Mouse (Mus musculus): ENCODE measurements around the gene St3gal4.

St3gal4 gene

GRCm38 (mm10) chr9:35105884-35106880, 12.9 kb downstream of the St3gal4 start:
- peak; percentile 40 for DNase-seq (ENCODE audit: low spot score)

GRCm38 (mm10) chr9:35105438-35105837, 13.6 kb downstream of the St3gal4 start:
- peak; percentile 21 for DNase-seq (ENCODE audit: low spot score)

GRCm38 (mm10) chr9:35104711-35105110, 14.4 kb downstream of the St3gal4 start:
- DNase-seq (ENCODE audit: low spot score), result peak; percentile 33

DNA sequence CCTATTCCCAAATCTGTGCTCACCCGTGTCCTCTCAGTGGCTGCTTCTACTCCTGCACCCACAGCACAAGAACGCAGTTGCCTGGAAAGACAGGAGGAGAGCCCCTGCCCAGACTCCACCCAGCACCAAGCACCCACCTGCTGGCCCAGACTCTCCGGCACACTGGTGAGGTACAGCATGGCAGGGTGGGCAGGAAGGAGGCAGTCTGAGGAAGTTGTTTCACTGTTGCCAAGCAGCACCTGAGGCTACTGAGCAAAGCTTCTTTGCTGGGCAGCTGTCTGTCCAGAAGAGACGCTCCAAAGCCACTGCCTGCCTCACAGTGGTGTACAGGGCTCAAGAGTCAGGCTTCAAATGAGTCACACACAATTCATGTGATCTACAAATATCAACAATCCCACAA, 20.3 kb downstream of the St3gal4 start:
- DNase-seq (ENCODE audit: low spot score), result peak; percentile 38

DNA sequence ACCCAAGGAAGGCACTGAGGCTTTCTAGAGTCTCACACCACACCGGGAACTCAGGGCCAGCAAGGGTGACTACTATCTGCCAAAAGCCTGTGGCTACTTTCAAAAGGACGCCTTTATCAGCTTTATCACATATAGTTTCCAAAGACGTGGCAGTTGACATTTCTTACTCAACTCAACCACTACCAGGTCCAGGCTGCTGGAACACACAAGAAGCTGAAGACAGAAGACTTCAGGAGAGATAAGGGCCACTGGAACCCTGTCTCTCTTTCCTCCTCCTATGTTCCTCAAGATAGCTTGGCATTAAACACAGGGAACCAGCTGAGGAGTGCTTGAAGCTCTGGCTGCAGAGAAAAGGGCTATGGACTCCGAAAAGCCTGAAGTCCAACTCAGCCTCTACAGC, 21.2 kb downstream of the St3gal4 start:
- DNase-seq (ENCODE audit: low spot score), result peak; percentile 21

GRCm38 (mm10) chr9:35095726-35096125, 23.3 kb downstream of the St3gal4 start:
- DNase-seq (ENCODE audit: low spot score), result no peak

GRCm38 (mm10) chr9:35093350-35093749, 25.7 kb downstream of the St3gal4 start:
- no peak for DNase-seq (ENCODE audit: low spot score)

DNA sequence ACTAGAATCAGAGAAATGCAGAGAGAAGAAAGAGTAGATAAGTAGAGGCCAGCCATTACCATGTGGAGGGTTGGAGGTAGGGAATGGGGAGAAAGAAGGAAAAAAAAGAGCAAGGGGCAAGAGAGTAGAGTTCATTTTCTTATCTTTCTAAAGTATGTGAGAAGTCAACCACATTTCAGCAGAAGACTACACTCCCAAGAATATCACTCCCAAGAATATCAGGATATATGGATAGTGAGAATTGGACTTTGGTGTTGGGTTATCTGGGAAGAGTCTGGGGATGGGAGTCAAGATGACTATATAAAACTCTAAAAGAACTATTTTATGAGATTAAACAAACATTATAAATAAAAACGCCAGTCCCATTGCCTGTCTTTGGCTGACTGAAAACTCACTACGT, 26.2 kb downstream of the St3gal4 start:
- no peak for DNase-seq (ENCODE audit: low spot score)

- DNase-seq (ENCODE audit: low spot score), result peak; percentile 30
These were observed 57.6 kb downstream of the St3gal4 start for GRCm38 (mm10) chr9:35061446-35061845.

DNA sequence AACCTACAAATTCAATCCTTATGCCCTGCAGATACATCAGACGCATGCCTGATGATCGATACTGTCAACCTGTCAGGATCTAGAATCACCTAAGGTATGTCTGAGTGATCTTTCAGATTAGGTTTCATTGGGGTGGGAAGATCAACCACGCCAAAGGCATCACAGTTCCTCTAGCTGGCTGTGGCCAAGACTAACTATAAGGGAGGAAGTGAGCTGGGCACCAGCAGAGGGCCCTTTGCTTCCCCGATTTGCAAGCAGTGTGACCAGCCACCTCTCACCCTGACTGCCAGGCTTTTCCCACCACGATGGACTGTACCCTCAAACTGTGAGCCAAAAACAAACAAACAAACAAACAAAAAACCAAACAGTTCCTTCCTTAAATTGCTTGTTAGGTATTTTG, 59.2 kb downstream of the St3gal4 start:
- DNase-seq (ENCODE audit: low spot score), result peak; percentile 33

- DNase-seq (ENCODE audit: low spot score), result peak; percentile 36
These were observed 60.3 kb downstream of the St3gal4 start for GRCm38 (mm10) chr9:35058596-35059354.

DNA sequence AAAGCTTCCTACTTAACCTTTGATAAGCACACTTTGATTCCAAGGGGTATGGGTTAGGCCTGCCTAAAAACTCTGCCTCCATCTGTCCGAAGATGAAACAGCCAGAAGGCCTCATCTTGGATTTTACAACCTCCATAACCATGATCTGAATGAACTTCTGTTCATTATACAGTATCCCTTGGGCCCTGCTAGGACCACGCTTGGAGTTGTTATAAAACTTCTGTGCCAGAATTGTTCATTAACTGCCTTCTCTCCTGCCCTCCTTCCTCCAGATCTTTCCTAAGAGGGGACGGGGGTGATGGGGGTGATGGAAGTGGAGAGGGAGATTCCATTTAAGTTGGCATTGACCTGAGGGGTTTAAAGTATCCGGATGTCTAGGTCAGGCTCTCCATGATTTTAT, 60.9 kb downstream of the St3gal4 start:
- no peak for DNase-seq (ENCODE audit: low spot score)

DNA sequence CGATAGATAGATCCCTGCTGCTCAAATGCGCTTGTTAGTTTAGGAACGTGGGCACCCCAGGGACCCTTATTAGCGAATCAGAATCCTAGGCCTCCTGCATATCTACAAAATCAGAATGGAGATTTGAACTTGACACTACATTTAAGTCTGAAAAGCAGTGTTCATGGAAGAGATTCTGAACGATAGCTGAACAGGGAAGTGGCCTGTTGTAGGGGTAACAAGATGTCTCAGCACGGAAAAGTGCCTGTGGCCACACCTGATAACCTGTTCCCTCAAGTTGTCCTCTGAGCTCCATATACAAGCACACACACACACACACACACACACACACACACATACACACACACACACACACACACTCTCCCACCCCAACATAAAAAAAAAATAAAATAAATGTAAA, 61.4 kb downstream of the St3gal4 start:
- no peak for DNase-seq (ENCODE audit: low spot score)

DNA sequence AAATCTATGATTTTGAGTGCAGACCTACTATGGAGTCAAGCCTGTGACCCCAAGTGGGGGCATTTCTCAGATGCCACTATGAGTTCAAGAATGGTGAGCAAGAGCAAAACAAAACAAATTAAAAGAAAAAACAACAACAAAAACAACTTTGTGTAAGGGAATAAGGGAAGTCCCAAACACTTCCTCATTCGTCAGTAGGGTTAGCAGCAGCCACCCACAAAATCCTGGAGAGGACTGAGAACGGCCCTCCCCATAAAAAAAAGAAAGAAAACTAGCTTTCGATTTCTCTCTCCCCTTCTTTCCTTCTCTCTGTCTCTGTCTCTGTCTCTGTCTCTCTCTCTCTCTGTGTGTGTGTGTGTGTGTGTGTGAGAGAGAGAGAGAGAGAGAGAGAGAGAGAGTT, 62.5 kb downstream of the St3gal4 start:
- DNase-seq (ENCODE audit: low spot score), result no peak

DNA sequence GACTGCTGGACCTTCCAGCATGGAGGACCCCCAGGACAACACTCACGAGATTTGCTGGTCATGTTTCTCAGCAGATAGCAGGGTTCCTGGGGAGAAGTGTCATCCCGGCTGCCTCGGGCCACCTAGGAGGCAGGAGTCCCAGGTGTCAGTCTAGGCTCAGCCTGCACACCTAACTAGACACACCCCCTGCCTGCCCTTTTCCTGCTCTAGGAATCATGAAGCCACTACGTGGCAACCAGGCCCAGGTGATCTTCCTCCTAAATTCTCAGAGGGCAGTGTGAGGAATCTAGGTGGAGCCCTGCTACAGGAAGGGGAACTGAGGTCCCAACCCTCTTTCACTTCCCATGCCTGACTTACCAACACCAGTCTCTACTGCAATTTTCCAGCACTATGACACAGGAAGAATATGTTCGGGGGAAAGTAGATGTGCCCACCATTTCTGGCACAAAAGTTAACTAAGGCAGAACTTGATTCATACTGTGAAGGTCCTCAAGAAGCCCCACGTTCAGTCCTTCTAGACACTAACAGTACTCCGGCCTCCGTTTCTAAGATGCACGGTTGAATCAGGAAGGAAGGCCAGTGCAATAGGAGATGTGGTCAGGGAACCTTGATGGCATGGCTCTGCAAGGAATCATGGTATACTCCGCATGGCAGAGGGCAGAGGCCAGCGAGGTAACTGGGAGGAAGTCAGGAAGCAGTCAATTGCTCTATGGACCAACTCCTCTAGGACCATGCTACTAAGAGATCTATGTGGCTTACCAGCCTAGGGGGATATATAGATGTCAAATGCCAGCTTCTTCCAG, 63.3 kb downstream of the St3gal4 start:
- peak; percentile 36 for DNase-seq (ENCODE audit: low spot score)

DNA sequence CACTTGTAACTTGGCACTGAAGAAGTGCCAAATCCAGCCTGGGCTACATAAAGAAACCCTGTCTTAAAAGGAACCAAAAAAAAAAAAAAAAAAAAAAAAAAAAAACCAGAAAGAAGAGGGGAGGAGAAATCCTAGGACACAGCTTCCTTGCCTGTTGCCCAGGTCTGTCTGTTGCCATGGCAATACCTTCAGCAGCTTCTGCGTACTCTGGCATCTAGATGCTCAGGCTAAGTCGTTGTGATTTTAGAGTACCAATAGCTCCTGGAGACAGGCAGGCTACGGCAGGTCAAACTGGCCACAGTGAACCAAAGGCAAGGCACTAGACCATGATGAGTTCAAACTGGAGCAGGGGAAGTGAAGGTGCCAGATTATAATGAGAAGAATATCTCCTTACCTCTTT, 65.4 kb downstream of the St3gal4 start:
- DNase-seq (ENCODE audit: low spot score), result no peak

DNA sequence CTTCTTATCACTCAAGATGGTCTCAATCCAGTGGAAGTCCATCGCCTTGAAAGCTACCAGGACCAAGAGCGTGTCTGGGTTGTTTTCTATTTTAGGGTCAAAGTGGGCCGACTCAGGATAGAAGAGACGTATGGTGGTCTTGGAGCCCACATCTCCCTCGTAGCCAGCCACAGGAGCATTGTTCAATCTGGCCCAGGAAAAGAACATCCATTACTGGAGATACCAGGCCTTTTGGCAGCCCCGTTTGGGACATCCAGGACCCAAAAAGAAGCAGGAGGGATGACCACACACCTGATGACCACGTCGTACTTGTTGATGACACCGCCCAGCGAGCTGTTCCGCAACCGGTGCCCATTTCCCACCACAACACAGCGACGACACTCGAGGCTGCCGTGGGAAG, 66.0 kb downstream of the St3gal4 start:
- peak; percentile 32 for DNase-seq (ENCODE audit: low spot score)

GRCm38 (mm10) chr9:35052671-35053070, 66.4 kb downstream of the St3gal4 start:
- peak; percentile 29 for DNase-seq (ENCODE audit: low spot score)

DNA sequence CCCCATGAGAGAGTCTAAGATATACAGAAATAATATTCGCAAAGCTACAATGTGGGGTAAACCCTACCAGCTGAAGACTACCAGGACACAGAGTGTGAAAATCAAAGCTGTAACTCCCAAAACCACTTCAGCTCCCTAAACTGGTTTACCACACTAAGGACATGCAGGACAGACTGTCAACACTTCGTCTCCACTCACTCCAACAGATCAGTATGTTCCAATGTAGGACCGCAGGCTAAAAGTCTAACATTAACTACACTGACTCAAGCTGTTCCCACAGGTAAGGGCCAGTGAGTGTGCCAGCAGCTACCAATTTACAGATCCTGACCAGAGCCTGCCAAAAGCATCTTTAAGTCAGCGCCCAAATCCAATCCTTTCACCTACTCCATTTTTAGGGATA, 67.4 kb downstream of the St3gal4 start:
- no peak for DNase-seq (ENCODE audit: low spot score)

DNA sequence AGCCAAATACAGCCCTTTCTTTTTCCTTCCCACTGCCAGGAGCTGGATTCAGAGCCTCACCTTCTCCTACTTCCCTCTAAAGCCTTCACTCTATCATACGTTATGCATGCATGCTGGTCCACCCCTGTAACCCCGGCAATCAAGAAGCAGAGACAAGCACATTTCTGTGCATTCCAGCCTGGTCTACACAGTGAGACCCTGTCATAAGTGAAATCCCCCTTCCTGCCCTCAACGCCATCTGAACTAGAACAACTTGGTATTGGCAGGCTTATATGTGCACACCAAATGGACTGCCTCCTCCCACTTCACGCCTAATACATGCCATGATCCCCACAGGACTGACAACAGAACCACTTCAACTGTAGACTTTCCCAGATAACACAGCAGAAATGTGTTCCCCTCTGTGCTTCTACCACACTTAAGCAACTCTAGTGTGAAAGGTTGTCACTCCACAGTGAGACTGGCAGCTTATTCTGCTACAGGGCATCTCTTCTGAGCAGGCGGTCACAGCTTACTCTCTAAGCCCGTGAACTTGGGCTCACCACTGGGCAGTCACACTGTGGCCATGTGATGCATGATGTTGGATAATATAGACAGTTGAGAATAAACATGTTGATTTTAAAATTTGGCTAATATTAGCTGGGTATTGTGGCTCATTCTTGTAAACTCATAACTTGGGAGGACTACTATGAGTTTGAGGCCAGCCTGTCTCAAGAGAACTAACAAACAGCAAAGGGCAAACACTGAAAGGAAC, 68.2 kb downstream of the St3gal4 start:
- peak; percentile 27 for DNase-seq (ENCODE audit: low spot score)

- peak; percentile 31 for DNase-seq (ENCODE audit: low spot score)
These were observed 69.1 kb downstream of the St3gal4 start for GRCm38 (mm10) chr9:35049891-35050527.

Measured in testis, postnatal 10 days (tissue).